Mouse (Mus musculus): ENCODE data around the gene Gsta2. TPM values are rescaled to one million over a fixed set of nuclear protein-coding genes. Genes with fewer than 3 reads are reported as not detected.
A peak's percentile ranks its signal among the peaks of the same experiment; 100 is the strongest.
"Not testable (repeated sequence)": the region's sequence is repeated elsewhere in the genome, so short reads cannot be mapped to it uniquely, and the experiment has no call there.

The Gsta2 gene
- polyA plus RNA-seq, 1 experiment from 2014 or later, result not detected

DNA sequence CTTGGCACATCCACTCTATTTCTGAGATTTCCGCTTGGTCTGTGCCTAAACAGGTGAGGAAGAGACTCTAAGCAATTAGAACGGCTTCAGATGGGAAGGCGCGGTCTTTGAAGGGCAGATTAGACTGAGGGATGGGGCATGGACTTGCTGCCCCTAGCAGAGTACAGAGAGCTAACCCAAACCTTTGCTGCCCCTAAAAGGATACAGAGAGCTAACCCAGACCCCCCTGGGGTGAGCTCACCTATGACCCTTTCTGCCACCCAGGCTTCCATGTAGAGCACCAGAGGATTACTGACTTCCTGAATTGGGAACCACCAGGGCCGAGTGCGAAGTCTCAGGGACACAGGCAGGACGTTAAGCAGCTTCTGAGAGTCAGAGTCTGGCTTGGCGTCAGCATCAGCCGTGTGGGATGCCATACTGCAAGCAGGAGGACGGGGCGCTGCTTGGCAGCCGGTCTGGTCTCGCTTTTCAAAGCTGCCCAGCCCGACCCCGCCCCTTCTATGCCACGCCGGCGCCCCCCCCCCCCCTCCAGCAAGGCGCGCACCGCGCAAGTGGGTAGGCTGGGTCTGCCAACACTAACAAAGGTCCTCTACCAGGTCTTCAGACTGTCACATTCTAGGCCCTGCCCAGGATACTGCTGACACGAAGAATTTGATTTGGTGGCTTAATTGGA, 22.7 kb upstream of the Gsta2 start, which contains the start of gene Ooep:
Gene Ooep (minus strand): TSS at position 613 of the 673 bp plus-strand sequence.
- no peak; the same call in 1 of the 2 replicates for ATAC-seq (ENCODE audit: extremely low read depth, insufficient number of reproducible peaks, low FRiP score, low TSS enrichment)
- H3K27ac ChIP-seq (replicated peaks), result no peak within 1 kb of the TSS
- peak within 1 kb of the TSS; percentile 73 for H3K9ac ChIP-seq
- no peaks in the 10 kb centered on the region for H3K36me3 ChIP-seq
- H3K9me3 ChIP-seq, result no peaks in the 10 kb centered on the region
- H3K4me1 ChIP-seq, result peaks cover 12% of the 10 kb centered on the region
- 5% methylated on average over 23 of the region's 23 CpGs for WGBS
- peaks cover 22% of the 10 kb centered on the region for H3K27me3 ChIP-seq (replicated peaks)
- H3K4me3 ChIP-seq, result peak within 1 kb of the TSS; percentile 46
- H3K4me2 ChIP-seq, result peak within 1 kb of the TSS; percentile 77

DNA sequence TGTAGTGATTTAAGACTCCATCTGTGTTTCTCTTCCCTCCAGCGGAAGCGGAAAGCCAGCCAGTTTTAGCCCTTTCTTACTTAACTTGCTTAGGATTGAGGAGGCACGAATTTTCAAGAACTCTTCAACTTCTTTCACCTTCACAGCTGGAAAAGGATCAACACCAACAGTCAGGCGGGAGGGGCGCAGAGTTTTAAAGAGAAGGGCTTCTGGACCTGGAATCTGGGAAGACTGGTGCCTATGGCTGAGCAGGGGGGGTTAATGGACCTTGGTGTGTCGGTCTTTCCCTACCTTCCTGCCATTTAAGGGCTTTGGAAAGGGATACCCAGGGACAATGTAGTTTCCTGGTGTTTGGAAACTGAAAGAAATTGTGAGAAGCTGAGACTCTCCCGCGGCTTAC, 22.0 kb upstream of the Gsta2 start:
- Histone ChIP-seq H3K36me3 (no peaks in the 10 kb centered on the region), H3K9me3 (no peaks in the 10 kb centered on the region), H3K4me3 (peak overlapping the region; percentile 46; the same call in 1 of the 2 replicates), H3K9ac (no peak overlapping the region), H3K4me2 (peak overlapping the region; percentile 77), H3K27ac (replicated peaks) (no peak overlapping the region), H3K4me1 (peaks cover 16% of the 10 kb centered on the region), H3K27me3 (replicated peaks) (peaks cover 22% of the 10 kb centered on the region)
- no peak for ATAC-seq (ENCODE audit: extremely low read depth, insufficient number of reproducible peaks, low FRiP score, low TSS enrichment)
- WGBS, result 36% methylated on average over 8 of the region's 8 CpGs

DNA sequence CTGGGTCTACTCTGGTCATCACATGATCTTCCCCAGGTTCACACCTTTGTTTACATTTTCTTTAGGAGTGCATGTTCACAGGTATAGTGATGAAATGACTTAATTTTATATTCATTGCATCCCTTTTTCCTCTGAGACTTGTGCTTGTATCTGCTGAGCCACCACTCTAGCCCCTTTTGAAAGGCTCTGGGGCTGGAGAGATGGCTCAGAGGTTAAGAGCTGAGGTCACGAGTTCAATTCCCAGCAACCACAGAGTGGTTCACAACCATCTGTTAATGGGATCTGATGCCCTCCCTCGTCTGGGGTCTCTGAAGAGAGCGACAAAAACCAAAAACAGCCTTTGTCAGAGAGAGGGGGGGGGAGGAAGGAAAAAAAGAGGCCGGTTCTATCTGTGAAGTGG, 19.9 kb upstream of the Gsta2 start:
- H3K9me3 ChIP-seq, result no peaks in the 10 kb centered on the region
- no peak overlapping the region for H3K4me2 ChIP-seq
- ATAC-seq (ENCODE audit: extremely low read depth, insufficient number of reproducible peaks, low FRiP score, low TSS enrichment), result no peak
- H3K36me3 ChIP-seq, result no peaks in the 10 kb centered on the region
- peaks cover 21% of the 10 kb centered on the region for H3K27me3 ChIP-seq (replicated peaks)
- no peak overlapping the region for H3K27ac ChIP-seq (replicated peaks)
- H3K4me1 ChIP-seq, result peaks cover 16% of the 10 kb centered on the region
- no peak overlapping the region for H3K4me3 ChIP-seq
- WGBS, result 67% methylated on average over 4 of the region's 4 CpGs
- H3K9ac ChIP-seq, result no peak overlapping the region

- Histone ChIP-seq H3K4me3 (no peak overlapping the region), H3K9ac (no peak overlapping the region), H3K4me2 (no peak overlapping the region), H3K4me1 (peaks cover 16% of the 10 kb centered on the region), H3K9me3 (no peaks in the 10 kb centered on the region), H3K27me3 (replicated peaks) (peaks cover 16% of the 10 kb centered on the region), H3K27ac (replicated peaks) (no peak overlapping the region), H3K36me3 (no peaks in the 10 kb centered on the region)
- 59% methylated on average over 1 of the region's 1 CpGs for WGBS
- no peak for ATAC-seq (ENCODE audit: extremely low read depth, insufficient number of reproducible peaks, low FRiP score, low TSS enrichment)
These were observed 19.3 kb upstream of the Gsta2 start for GRCm38 (mm10) chr9:78374885-78375389.

- Histone ChIP-seq H3K27ac (replicated peaks) (no peak overlapping the region), H3K36me3 (no peaks in the 10 kb centered on the region), H3K9me3 (no peaks in the 10 kb centered on the region), H3K4me2 (no peak overlapping the region), H3K9ac (no peak overlapping the region), H3K4me3 (no peak overlapping the region), H3K4me1 (peaks cover 16% of the 10 kb centered on the region), H3K27me3 (replicated peaks) (peaks cover 11% of the 10 kb centered on the region; the same call in 1 of the 2 replicates)
- no peak for ATAC-seq (ENCODE audit: extremely low read depth, insufficient number of reproducible peaks, low FRiP score, low TSS enrichment)
- WGBS, result 48% methylated on average over 5 of the region's 5 CpGs
These were observed 18.8 kb upstream of the Gsta2 start for GRCm38 (mm10) chr9:78374397-78374796.

GRCm38 (mm10) chr9:78372827-78373504, 17.4 kb upstream of the Gsta2 start:
- 59% methylated on average over 10 of the region's 10 CpGs for WGBS
- H3K27ac ChIP-seq (replicated peaks), result no peak overlapping the region

DNA sequence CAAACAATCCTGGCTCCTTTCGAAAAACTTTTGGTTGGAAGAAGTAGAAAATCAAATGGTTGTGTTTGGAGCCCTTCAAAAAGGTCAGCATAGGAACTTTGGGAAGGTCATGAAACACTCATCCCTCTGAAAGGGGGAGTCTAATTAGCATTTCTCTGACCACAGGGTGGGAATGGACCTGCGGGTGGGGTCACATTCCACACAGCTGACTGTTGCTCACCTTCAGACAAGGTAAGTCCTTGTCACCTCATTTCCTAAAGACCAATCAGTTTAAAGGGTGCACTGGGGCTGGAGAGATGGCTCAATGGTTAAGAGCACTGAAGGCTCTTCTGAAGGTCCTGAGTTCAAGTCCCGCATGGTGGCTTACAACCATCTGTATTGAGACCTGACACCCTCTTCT, 15.9 kb upstream of the Gsta2 start:
- no peak for ATAC-seq (ENCODE audit: extremely low read depth, insufficient number of reproducible peaks, low FRiP score, low TSS enrichment)
- Histone ChIP-seq H3K4me2 (no peak overlapping the region), H3K4me1 (peaks cover 4% of the 10 kb centered on the region; the same call in 1 of the 2 replicates), H3K9me3 (no peaks in the 10 kb centered on the region), H3K27ac (replicated peaks) (no peak overlapping the region), H3K36me3 (no peaks in the 10 kb centered on the region), H3K4me3 (no peak overlapping the region), H3K27me3 (replicated peaks) (no peaks in the 10 kb centered on the region), H3K9ac (no peak overlapping the region)
- WGBS, result 89% methylated on average over 3 of the region's 3 CpGs

More at GRCm38 (mm10) chr9:78372827-78373504, 17.4 kb upstream of the Gsta2 start:
- Histone ChIP-seq H3K4me1 (peaks cover 9% of the 10 kb centered on the region), H3K36me3 (no peaks in the 10 kb centered on the region), H3K27me3 (replicated peaks) (peaks cover 7% of the 10 kb centered on the region; the same call in 1 of the 2 replicates), H3K9ac (no peak overlapping the region), H3K4me3 (no peak overlapping the region), H3K4me2 (no peak overlapping the region), H3K9me3 (no peaks in the 10 kb centered on the region)
- ATAC-seq (ENCODE audit: extremely low read depth, insufficient number of reproducible peaks, low FRiP score, low TSS enrichment), result no peak

GRCm38 (mm10) chr9:78369786-78370185, 14.2 kb upstream of the Gsta2 start:
- H3K27ac ChIP-seq (replicated peaks), result no peak overlapping the region
- peaks cover 4% of the 10 kb centered on the region; the same call in 1 of the 2 replicates for H3K4me1 ChIP-seq
- H3K9ac ChIP-seq, result no peak overlapping the region
- H3K27me3 ChIP-seq (replicated peaks), result no peaks in the 10 kb centered on the region
- no peaks in the 10 kb centered on the region for H3K36me3 ChIP-seq
- no peaks in the 10 kb centered on the region for H3K9me3 ChIP-seq
- no peak overlapping the region for H3K4me3 ChIP-seq
- ATAC-seq (ENCODE audit: extremely low read depth, insufficient number of reproducible peaks, low FRiP score, low TSS enrichment), result no peak
- 84% methylated on average over 7 of the region's 7 CpGs for WGBS
- no peak overlapping the region for H3K4me2 ChIP-seq

- 79% methylated on average over 2 of the region's 2 CpGs for WGBS
- H3K4me1 ChIP-seq, result peaks cover 4% of the 10 kb centered on the region; the same call in 1 of the 2 replicates
- no peak for ATAC-seq (ENCODE audit: extremely low read depth, insufficient number of reproducible peaks, low FRiP score, low TSS enrichment)
These were observed 13.8 kb upstream of the Gsta2 start for GRCm38 (mm10) chr9:78369349-78369748.

GRCm38 (mm10) chr9:78368671-78369293, 13.2 kb upstream of the Gsta2 start:
- Histone ChIP-seq H3K4me2 (no peak overlapping the region), H3K9ac (no peak overlapping the region), H3K4me3 (no peak overlapping the region), H3K27me3 (replicated peaks) (no peaks in the 10 kb centered on the region), H3K9me3 (no peaks in the 10 kb centered on the region), H3K4me1 (peaks cover 4% of the 10 kb centered on the region; the same call in 1 of the 2 replicates), H3K36me3 (no peaks in the 10 kb centered on the region), H3K27ac (replicated peaks) (no peak overlapping the region)
- no peak for ATAC-seq (ENCODE audit: extremely low read depth, insufficient number of reproducible peaks, low FRiP score, low TSS enrichment)
- 70% methylated on average over 3 of the region's 3 CpGs for WGBS

More at GRCm38 (mm10) chr9:78369349-78369748, 13.8 kb upstream of the Gsta2 start:
- Histone ChIP-seq H3K9me3 (no peaks in the 10 kb centered on the region), H3K27ac (replicated peaks) (no peak overlapping the region), H3K9ac (no peak overlapping the region), H3K36me3 (no peaks in the 10 kb centered on the region), H3K27me3 (replicated peaks) (no peaks in the 10 kb centered on the region), H3K4me3 (no peak overlapping the region), H3K4me2 (no peak overlapping the region)

DNA sequence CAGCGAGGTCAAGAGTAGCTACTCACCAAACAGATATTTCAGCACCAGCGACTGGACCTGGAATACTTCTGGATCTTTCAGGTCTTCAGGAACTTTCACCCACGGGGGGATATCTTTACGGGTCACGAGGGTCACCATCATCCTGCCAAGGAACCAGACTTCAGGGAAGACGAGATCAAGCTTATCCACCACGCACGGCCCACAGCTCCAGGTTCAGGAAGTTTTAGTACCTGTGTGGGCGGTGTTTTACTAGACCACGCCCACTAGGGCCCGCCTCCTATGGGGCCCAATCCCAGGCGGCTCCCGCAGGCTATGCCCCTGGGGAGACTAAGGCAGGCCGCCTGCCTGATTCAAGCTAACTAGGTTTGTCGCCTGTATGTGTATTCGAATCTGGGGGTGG, 12.4 kb upstream of the Gsta2 start, which contains the start of gene Dppa5a:
Gene Dppa5a (minus strand): TSS at position 219 of the 400 bp plus-strand sequence.
- WGBS, result 80% methylated on average over 16 of the region's 16 CpGs
- H3K36me3 ChIP-seq, H3K4me2 ChIP-seq: not testable (repeated sequence)

More for the DNA sequence above, 12.4 kb upstream of the Gsta2 start, which contains the start of gene Dppa5a:
- H3K27ac ChIP-seq (replicated peaks); H3K9ac ChIP-seq; H3K4me1 ChIP-seq; H3K27me3 ChIP-seq (replicated peaks); H3K9me3 ChIP-seq; ATAC-seq (ENCODE audit: extremely low read depth, insufficient number of reproducible peaks, low FRiP score, low TSS enrichment); H3K4me3 ChIP-seq: not testable (repeated sequence)

Measured in heart, embryonic 13.5 days (tissue).